Mouse (Mus musculus) c-Kit-positive CD71-positive TER-119-negative erythroid progenitor cells, embryonic 14.5 days (primary cell): Measurements from ENCODE around the gene Arhgap15.
"Not testable (repeated sequence)": the region's sequence is repeated elsewhere in the genome, so short reads cannot be mapped to it uniquely, and the experiment has no call there.

Experiments
- DNase-seq: peaks from one replicate; pipeline ENCODE4 v3.0.0-alpha.2; 2013; ENCODE audit warnings: low read depth

Arhgap15 gene

GRCm38 (mm10) chr2:43748287-43748983 lies at the start of gene Arhgap15:
Arhgap15 (plus strand) TSS chr2:43748824.
- DNase-seq, result no peak

DNA sequence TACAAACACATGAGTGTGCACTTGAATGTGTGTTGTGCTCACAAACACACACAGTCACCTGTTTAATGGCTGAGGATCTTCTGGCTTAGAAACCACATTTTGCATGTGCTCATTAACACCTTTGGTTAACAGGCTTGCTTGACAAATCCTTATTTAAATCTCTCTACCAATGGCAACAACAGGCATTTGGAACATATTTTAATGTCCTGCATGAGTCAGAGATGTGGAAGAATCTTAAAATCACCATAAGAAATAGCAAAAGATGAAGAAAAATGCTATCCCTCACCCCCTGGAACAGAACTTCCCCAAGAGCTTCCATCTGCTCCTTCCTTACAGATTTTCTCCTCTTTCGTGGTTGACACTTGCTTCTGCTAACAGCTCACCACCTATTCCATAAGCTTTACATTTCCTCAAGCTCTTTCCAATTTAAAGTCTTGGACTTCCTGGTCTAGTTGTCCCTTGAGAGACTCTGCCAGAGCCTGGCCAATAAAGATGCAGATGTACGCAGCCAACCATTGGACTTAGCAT lies 35.9 kb upstream of the Arhgap15 start:
- no peak for DNase-seq

- peak; percentile 68 for DNase-seq
Observed at GRCm38 (mm10) chr2:43722446-43723103, 26.0 kb upstream of the Arhgap15 start.

DNA sequence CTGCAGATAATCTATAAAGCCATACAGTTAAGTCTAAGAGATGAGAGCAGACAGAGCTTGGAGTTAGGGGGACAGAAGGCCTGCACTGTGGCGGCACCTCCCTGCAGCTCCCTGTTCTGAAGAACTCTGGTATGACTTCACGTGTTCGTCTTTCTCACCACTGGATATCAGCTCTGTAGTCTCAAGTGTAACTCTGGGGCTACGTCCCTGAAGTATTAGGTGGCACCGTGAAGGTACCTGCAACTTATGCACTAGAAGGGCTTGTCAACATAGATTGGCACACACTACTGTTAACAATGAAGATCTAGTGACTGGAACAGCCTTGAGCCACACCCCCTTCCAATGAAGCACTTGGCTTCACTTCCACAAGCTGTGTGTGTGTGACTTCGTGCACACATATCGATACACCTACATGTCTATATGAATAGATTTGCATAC lies 25.5 kb upstream of the Arhgap15 start:
- DNase-seq, result no peak

GRCm38 (mm10) chr2:43727181-43727580 lies 21.4 kb upstream of the Arhgap15 start:
- DNase-seq, result no peak

DNA sequence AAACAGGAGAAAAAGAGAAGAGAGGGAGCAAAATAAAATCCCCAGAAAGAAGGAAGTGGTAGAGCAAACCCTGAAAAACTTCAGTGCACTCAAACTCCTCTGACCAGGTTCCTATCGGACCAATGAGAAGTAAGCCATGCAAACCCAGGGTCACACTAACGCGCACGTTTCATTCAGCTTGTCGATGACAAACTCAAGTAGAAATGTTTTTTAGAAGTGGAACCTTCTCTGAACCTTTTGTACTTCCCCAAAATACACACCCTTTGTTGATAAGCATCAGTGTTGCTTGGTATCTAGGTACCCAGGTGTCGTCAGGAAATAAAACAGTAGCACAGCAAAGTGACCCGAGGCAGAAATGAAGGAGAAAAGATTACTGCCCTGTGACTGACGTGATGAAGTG lies 20.9 kb upstream of the Arhgap15 start:
- DNase-seq, result no peak

DNA sequence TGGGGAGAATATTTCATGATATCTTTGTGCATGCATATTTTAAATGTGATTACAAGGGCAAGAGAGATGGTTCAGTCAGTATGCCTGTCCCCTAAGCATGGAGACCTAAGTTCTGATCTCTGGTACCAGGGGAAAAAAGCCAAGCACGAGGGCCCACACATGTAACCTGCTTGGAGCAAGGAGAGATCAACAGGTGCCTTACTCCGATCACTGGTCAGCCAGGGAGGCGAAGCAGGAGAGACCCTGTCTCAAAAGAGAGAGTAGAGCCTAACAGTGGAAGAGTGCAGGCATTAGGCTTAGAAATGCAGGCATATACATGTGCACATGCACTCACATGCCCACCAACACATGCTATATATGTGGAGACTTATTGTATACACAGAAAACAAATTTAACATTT lies 19.8 kb upstream of the Arhgap15 start:
- no peak for DNase-seq

- DNase-seq, result no peak
Observed at GRCm38 (mm10) chr2:43732396-43732795, 16.2 kb upstream of the Arhgap15 start.

DNA sequence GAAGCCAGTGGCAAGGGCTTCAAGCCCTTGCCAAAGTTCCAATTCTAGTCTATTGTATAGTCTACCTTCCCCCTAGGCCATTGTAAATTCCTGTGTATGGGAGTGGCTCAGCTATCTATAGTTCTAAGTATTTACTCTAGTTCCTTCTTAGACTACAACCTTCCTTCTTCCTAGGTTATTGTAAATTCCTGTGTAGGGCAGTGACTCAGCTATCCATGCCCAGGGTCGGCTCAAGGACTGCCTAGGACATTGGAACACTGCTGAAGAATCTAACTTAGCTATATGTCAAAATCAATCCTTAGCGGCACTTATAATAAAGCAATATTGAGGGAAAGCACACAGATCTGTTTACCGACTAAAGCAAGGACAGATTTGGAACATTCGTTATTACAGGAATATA lies 13.6 kb upstream of the Arhgap15 start:
- DNase-seq, result not testable (repeated sequence)

- DNase-seq, result no peak
Observed at GRCm38 (mm10) chr2:43737546-43737945, 11.1 kb upstream of the Arhgap15 start.

DNA sequence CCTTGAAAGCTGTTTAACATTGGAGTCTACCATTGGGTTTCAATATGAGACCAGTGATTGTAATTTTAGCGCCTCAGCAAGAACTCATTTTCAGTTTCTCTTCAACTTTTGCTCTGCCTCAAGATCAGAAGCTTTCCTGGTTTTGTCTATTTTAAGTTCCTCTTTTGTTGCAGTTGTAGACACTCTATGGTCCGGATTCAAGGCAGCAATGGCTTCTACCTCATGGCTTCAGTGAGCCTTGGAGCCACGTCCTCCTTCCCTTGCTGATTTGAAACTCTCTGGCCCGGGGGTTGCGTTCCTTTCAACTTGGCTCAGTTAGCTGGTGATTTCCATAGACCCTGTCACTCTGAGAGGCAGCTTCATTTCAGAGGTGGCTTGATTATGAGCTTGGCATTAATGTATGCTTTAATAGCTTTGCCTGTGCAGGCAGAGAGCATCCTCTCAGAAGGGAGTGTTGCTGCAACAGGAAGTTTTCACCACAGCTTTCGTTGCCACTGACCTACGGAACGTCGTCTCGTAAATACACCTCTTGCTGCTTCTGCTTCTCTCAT lies 10.0 kb upstream of the Arhgap15 start:
- no peak for DNase-seq

- no peak for DNase-seq
Observed at GRCm38 (mm10) chr2:43739190-43739818, 9.3 kb upstream of the Arhgap15 start.

- no peak for DNase-seq
Observed at GRCm38 (mm10) chr2:43749321-43749720, 697 bp downstream of the Arhgap15 start.

DNA sequence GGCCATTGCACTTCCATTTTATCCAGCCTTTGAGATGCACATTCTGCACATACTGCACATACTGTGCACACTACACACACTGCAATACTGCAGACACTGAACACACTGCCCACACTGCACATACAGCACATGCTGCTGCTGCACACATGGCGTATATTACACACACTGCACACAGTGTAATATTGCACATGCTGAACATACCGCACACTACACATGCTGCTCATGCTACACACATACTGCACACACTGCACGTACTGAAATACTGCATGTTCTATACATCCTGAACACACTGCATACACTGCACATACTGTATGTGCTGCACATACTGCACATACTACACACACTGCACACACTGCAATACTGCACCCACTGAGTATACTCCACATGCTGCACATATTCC lies 7.3 kb downstream of the Arhgap15 start:
- no peak for DNase-seq

GRCm38 (mm10) chr2:43756626-43757025 lies 8.0 kb downstream of the Arhgap15 start:
- DNase-seq, result no peak

- DNase-seq, result no peak
Observed at GRCm38 (mm10) chr2:43761735-43762134, 13.1 kb downstream of the Arhgap15 start.

DNA sequence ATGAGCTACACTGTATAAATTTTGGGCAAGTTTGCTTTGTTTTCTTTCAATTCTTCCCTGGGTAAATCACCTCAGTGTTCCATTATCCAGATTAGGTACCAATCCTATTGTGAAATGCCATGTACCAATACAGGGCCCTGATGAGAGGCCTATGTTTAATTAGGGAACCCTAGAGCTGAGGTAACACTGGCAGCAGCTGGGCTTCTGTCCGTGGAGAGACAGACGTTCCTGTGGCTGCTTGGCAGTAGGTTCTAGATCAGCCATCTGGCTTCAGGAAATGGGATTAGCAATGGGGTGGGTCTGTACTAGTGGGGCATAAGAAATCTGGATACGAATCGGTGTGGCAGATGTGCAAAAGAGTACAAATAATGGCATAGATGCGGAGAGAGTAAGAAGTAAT lies 14.7 kb downstream of the Arhgap15 start:
- DNase-seq, result no peak

GRCm38 (mm10) chr2:43764456-43764855 lies 15.8 kb downstream of the Arhgap15 start:
- DNase-seq, result no peak

GRCm38 (mm10) chr2:43766200-43766599 lies 17.6 kb downstream of the Arhgap15 start:
- DNase-seq, result no peak

GRCm38 (mm10) chr2:43769850-43770570 lies 21.4 kb downstream of the Arhgap15 start:
- DNase-seq, result no peak

DNA sequence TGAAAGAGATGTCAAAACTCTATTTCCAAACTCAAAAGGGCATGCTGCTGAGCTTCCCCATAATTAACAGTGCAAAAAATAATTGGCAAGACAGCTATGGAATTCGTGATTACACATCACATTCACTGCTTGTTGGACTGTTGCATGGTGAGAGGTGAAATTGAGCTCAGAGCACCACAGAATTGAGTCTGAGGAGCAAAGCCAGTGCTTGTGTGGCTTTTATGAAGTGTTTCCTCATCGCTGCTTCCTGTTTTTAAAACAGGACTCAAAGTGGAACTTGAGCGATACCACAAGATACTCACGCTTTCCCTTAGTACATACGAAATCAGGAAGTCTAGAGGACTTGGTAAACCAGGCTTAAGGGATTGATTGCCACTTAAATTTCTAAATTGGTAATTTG lies 24.0 kb downstream of the Arhgap15 start:
- no peak for DNase-seq

DNA sequence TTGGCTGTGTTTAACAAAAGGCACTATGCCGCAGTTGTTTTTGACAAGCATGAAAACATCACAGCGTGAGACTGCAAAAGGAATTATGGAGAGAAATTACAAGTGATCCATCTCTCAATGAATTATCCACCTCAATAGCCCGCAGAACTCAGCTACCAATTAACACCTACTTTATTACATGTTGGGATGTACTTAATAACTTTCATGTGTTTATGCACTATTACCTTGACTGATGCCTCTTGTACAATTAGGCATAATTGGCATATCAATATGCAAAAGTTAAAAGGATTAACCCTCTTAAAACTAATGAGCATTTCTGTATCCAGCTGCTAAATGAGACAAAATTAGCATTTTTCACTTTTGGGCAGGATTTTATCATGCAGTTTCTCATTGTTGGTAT lies 33.5 kb downstream of the Arhgap15 start:
- no peak for DNase-seq
